Mouse (Mus musculus) heart, postnatal 0 days (tissue): ENCODE data around the gene Mmp25. TPM values are rescaled to one million over a fixed set of nuclear protein-coding genes. Genes with fewer than 3 reads are reported as not detected.

Experiments
- ATAC-seq: fragments of 200-750 bp; cut with Nextera tagmentation; 2 replicates; pipeline ENCODE4 v1.8.0; 2017; ENCODE audit warnings: low read depth, moderate number of reproducible peaks, moderate library complexity; ENCODE audit not compliant: insufficient read depth
- DNase-seq: peaks from one replicate; pipeline ENCODE4 v3.0.0-alpha.2; 2016; ENCODE audit warnings: low spot score
- H3K27ac ChIP-seq: fragments of 300-500 bp; sonication (generic); 2 replicates; pipeline ENCODE4 v1.5.1; 2014; ENCODE audit warnings: low read depth, mild to moderate bottlenecking
- H3K27me3 ChIP-seq: fragments of 300-500 bp; sonication (generic); 2 replicates; pipeline ENCODE4 v1.6.1; 2014; ENCODE audit warnings: low read length, mixed read lengths; ENCODE audit not compliant: control insufficient read depth, insufficient read depth
- H3K36me3 ChIP-seq: fragments of 300-500 bp; sonication (generic); replicated peaks from 2 replicates; pipeline ENCODE4 v1.6.1; 2014; ENCODE audit warnings: low read length, mixed read lengths; ENCODE audit not compliant: control insufficient read depth, insufficient read depth
- H3K4me1 ChIP-seq: fragments of 300-500 bp; sonication (generic); 2 replicates; pipeline ENCODE4 v1.6.1; 2014; ENCODE audit warnings: antibody characterized with exemption; ENCODE audit not compliant: control insufficient read depth, insufficient read depth
- H3K4me2 ChIP-seq: fragments of 300-500 bp; sonication (generic); 2 replicates; pipeline ENCODE4 v1.6.1; 2014; ENCODE audit warnings: low read depth, mild to moderate bottlenecking, low read length, moderate library complexity
- H3K4me3 ChIP-seq: fragments of 300-500 bp; sonication (generic); 2 replicates; pipeline ENCODE4 v1.5.1; 2014; ENCODE audit warnings: low read depth, low read length
- H3K9ac ChIP-seq: fragments of 300-500 bp; sonication (generic); replicated peaks from 2 replicates; pipeline ENCODE4 v1.6.1; 2014; ENCODE audit warnings: low read depth, low read length, mixed read lengths
- H3K9me3 ChIP-seq: fragments of 300-500 bp; sonication (generic); replicated peaks from 2 replicates; pipeline ENCODE4 v1.6.1; 2016; ENCODE audit warnings: low read length; ENCODE audit not compliant: control insufficient read depth
- CTCF ChIP-seq: IDR thresholded peaks from 2 replicates; pipeline ENCODE4 v1.5.1; 2016; ENCODE audit warnings: antibody characterized with exemption, control low read depth, low read depth
- EP300 ChIP-seq: IDR thresholded peaks from 2 replicates; pipeline ENCODE4 v1.6.1; 2016; ENCODE audit warnings: antibody characterized with exemption, low read depth
- WGBS: fragments of 180-500 bp; shearing (Covaris S2); extraction: QIAGEN DNeasy Blood & Tissue Kit; methylation state at CpG from one replicate; pipeline ENCODE4 v1.1.7; 2014; 5-methylcytosine and 5-hydroxymethylcytosine counted together
- polyA plus RNA-seq: library from polyadenylated mRNA; unstranded; fragments of >200 nt; fragmentation: Nextera tagmentation; extraction: Ambion mirVana; gene quantifications from 2 replicates; pipeline ENCODE4 v1.2.1, GENCODE M21; 2015
- total RNA-seq: library from RNA; depleted of rRNA; stranded (reverse); fragments of >200 nt; gene quantifications from 2 replicates; pipeline ENCODE4 v1.2.3, GENCODE M21; 2014; ENCODE audit warnings: low replicate concordance

Gene Mmp25
- total and polyA plus RNA-seq, 2 experiments from 2014 or later, result 0.25 to 0.88 TPM

DNA sequence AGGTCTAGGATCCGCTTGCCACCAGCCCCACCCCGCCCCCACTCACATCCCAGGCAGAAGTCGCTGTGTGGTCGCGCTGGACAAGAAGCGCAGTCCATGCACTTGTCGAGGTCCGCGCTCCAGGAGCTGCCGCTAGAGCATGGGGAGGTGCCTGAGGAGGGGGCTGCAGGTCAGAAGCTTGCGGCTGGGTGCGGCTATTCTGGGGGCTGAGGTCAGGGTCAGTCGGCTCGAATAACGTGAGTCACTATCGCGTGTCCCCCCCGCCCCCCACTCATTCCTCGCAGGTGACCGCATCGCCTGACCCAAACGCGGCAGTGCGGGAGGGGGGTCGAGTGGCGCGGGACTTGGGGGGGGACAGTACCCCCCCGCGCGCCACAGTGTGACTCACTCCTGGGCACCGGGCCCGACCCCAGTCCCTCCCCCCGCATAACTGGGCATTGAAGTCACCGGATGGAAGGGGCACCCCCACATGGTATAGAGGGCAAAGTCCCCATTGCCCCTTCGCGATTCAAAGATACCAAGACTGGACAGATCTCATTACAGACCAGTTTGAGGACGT is 31.5 kb upstream of the Mmp25 start:
- under 1% methylated on average over 34 of the region's 37 CpGs for WGBS
- H3K27me3 ChIP-seq, result peaks cover 36% of the 10 kb centered on the region
- peak overlapping the region; percentile 69 for H3K4me3 ChIP-seq
- H3K9me3 ChIP-seq, result no peaks in the 10 kb centered on the region
- no peak for TF ChIP-seq CTCF
- TF ChIP-seq EP300, result peak; percentile 85; the same call in 1 of the 2 replicates
- peaks cover 27% of the 10 kb centered on the region; the same call in 1 of the 2 replicates for H3K4me1 ChIP-seq
- DNase-seq (peak; percentile 60), ATAC-seq (peak; percentile 43)
- H3K36me3 ChIP-seq, result 0 out of 2 replicates have a peak, but pooled peaks cover 4% of the 10 kb centered on the region
- peak overlapping the region; percentile 97 for H3K27ac ChIP-seq
- peak overlapping the region; percentile 87 for H3K9ac ChIP-seq
- H3K4me2 ChIP-seq, result peak overlapping the region; percentile 80

DNA sequence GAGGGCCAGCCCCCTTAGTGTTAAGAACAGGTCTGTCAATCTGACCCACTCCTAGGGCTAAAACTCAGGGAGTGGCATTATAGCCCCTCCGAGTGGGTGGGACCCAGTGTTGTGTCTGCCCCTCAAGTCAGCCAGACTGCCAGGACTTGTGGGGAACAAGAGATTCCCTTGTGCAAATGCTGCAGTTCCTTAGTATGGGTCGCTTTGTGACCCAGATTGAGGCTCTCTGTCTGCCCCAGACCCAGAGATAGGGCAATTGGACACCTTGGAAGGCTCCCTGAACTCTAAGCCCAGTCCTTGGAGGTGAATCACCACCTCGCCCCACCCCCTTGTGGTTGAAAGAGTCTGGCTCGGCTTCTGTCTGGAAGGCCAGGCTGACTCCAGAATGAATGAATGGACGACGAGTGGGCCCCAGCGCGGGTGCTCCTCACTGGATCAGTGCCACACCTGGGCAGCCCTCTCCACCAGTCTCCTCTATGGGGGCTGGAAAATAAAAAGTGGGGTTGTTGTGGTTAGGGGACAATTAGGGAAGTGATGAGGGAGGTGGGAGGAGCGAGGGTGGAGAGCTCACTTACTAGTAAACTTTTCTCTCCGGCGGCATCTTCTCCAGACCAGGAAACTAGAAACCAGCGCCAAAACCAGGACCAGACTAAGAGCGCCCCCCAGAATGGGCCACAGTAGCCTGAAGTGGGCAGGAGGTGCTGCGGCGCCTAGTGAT is 30.6 kb upstream of the Mmp25 start:
- WGBS, result 6% methylated on average over 15 of the region's 15 CpGs
- DNase-seq (peak; percentile 24), ATAC-seq (no peak)
- peaks cover 27% of the 10 kb centered on the region; the same call in 1 of the 2 replicates for H3K4me1 ChIP-seq
- peak overlapping the region; percentile 97 for H3K27ac ChIP-seq
- H3K9ac ChIP-seq, result peak overlapping the region; percentile 87
- TF ChIP-seq CTCF (peak; percentile 10; the same call in 1 of the 2 replicates), EP300 (no peak)
- peak overlapping the region; percentile 69 for H3K4me3 ChIP-seq
- H3K9me3 ChIP-seq, result no peaks in the 10 kb centered on the region
- 0 out of 2 replicates have a peak, but pooled peaks cover 4% of the 10 kb centered on the region for H3K36me3 ChIP-seq
- peaks cover 27% of the 10 kb centered on the region for H3K27me3 ChIP-seq
- peak overlapping the region; percentile 80 for H3K4me2 ChIP-seq

DNA sequence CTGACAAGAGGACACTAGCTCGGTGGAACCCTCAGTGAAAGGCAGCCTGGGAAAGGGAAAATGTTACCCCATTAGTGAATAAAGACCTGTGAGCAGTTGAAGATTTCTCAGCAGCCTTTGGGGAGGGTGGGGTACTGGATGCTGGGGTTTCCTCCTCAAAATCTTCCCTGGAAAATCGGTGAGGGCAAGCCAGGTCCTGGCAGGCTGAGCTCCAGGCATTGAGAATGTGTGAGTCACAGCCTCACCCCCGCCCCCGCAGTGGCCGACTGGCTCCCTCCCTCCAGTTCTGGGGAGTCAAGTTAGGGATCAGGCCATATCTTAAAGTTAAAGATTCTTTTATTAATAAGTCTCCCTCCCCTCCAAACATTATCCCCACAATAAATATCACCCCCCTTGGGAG is 30.1 kb upstream of the Mmp25 start:
- ATAC-seq (no peak), DNase-seq (peak; percentile 62)
- peaks cover 21% of the 10 kb centered on the region for H3K27me3 ChIP-seq
- H3K4me3 ChIP-seq, result peak overlapping the region; percentile 69
- H3K4me1 ChIP-seq, result peaks cover 27% of the 10 kb centered on the region; the same call in 1 of the 2 replicates
- peak overlapping the region; percentile 87; the same call in 1 of the 2 replicates for H3K9ac ChIP-seq
- H3K27ac ChIP-seq, result peak overlapping the region; percentile 97
- peaks cover 10% of the 10 kb centered on the region for H3K36me3 ChIP-seq
- WGBS, result 6% methylated on average over 5 of the region's 5 CpGs
- peak overlapping the region; percentile 80 for H3K4me2 ChIP-seq
- H3K9me3 ChIP-seq, result no peaks in the 10 kb centered on the region
- no peak for TF ChIP-seq CTCF
- TF ChIP-seq EP300, result 0 out of 2 replicates have a peak, but pooled peaks have one; percentile 13

DNA sequence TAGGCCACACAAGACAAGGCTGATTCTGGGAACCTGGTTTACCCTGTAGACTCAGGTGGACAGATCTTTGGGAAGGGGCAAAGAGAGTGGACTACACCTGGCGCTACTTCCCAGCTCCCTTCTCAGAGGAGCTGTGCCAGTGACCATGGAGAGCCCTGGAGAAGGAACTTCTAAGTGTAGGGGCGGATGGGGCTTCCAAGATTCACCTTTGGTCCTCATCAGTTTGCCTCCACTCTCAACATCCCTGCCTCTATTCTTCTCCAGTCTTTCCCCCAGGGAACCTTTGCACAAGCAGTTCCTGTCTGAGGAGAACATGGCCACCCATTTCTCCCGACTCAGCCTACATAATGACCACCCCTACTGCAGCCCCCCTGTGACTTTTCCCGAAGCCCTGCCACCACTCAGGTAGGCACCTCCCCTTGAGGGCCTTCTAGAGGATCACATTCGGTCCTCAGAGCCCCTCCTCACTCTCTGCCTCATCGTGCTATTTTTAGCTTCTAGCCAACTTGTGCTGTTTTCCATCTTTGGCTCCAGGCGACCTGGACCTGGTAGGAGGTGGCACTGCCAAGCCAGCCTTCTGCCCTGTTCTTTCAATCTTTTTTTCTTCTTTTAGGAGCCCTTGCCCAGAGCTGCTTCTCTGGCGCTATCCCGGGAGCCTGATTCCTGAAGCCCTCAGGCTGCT is 29.3 kb upstream of the Mmp25 start:
- peak; percentile 74 for DNase-seq
- peaks cover 14% of the 10 kb centered on the region for H3K27me3 ChIP-seq
- peak overlapping the region; percentile 97 for H3K27ac ChIP-seq
- TF ChIP-seq CTCF (no peak), EP300 (0 out of 2 replicates have a peak, but pooled peaks have one; percentile 6)
- peaks cover 16% of the 10 kb centered on the region for H3K36me3 ChIP-seq
- peaks cover 27% of the 10 kb centered on the region; the same call in 1 of the 2 replicates for H3K4me1 ChIP-seq
- peak; percentile 19 for ATAC-seq
- no peaks in the 10 kb centered on the region for H3K9me3 ChIP-seq
- WGBS, result 16% methylated on average over 9 of the region's 9 CpGs
- peak overlapping the region; percentile 80 for H3K4me2 ChIP-seq
- H3K4me3 ChIP-seq, result peak overlapping the region; percentile 69
- H3K9ac ChIP-seq, result peak overlapping the region; percentile 87

DNA sequence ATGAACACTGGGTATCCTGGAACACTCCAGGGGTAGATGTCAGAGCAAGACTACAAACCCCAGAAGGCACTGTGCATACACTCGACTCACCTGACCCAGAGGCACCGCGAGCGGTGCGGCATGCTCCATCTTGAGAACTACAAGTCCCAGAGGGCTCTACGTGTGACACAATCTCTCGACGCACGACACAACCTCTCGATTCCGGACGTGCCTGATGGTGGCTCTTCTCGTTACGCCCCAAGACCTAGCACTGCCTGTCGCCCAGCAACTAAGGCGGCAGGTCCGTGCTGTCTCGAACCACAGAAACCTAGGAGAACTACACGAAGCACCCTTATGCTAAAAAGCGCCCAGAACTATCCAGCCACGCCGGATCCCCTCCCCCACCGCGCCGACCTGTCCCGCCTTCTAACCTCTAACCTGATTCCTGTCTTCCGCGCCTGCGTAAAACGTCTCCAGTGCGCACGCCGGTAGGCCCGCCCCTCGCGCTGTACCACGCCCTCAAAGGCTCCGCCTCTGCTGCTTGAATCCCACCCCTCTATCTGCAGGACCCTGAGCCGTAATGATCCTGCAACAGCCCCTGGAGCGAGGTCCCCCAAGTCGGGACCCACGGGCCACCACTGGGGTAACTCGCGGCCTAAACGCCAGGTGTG is 28.5 kb upstream of the Mmp25 start, which contains the start of the genes Hcfc1r1 and Thoc6:
Gene Hcfc1r1 (plus strand): TSS at position 173 of the 650 bp plus-strand sequence.
Gene Thoc6 (minus strand): TSS at position 459 of the 650 bp plus-strand sequence.
- under 1% methylated on average over 45 of the region's 45 CpGs for WGBS
- peak within 1 kb of the TSS; percentile 80 for H3K4me2 ChIP-seq
- H3K9ac ChIP-seq, result peak within 1 kb of the TSS; percentile 87
- peaks cover 24% of the 10 kb centered on the region; the same call in 1 of the 2 replicates for H3K4me1 ChIP-seq
- peaks cover 6% of the 10 kb centered on the region; the same call in 1 of the 2 replicates for H3K27me3 ChIP-seq
- TF ChIP-seq CTCF (no peak), EP300 (peak; percentile 94)
- peak within 1 kb of the TSS; percentile 97 for H3K27ac ChIP-seq
- DNase-seq, result peak; percentile 98
- H3K36me3 ChIP-seq, result peaks cover 25% of the 10 kb centered on the region
- peak within 1 kb of the TSS; percentile 69 for H3K4me3 ChIP-seq
- peak; percentile 87 for ATAC-seq
- no peaks in the 10 kb centered on the region for H3K9me3 ChIP-seq
